Mouse (Mus musculus) hindbrain, embryonic 12.5 days (tissue): Measurements from ENCODE around the gene March11. TPM values are rescaled to one million over a fixed set of nuclear protein-coding genes. Genes with fewer than 3 reads are reported as not detected.
A peak's percentile ranks its signal among the peaks of the same experiment; 100 is the strongest.

Source experiments
- ATAC-seq: fragments of 200-750 bp; cut with Nextera tagmentation; 2 replicates; pipeline ENCODE4 v1.8.0; 2017; ENCODE audit warnings: moderate TSS enrichment; ENCODE audit not compliant: low FRiP score
- H3K27ac ChIP-seq: fragments of 300-500 bp; sonication (generic); 2 replicates; pipeline ENCODE4 v1.5.1; 2016; ENCODE audit warnings: mild to moderate bottlenecking
- H3K27me3 ChIP-seq: fragments of 300-500 bp; sonication (generic); 2 replicates; pipeline ENCODE4 v1.6.1; 2016; ENCODE audit warnings: mild to moderate bottlenecking
- H3K36me3 ChIP-seq: fragments of 300-500 bp; sonication (generic); 2 replicates; pipeline ENCODE4 v1.6.1; 2016; ENCODE audit warnings: mild to moderate bottlenecking
- H3K4me1 ChIP-seq: fragments of 300-500 bp; sonication (generic); 2 replicates; pipeline ENCODE4 v1.6.1; 2016
- H3K4me2 ChIP-seq: fragments of 300-500 bp; sonication (generic); replicated peaks from 2 replicates; pipeline ENCODE4 v1.6.1; 2016; ENCODE audit warnings: mild to moderate bottlenecking
- H3K4me3 ChIP-seq: fragments of 300-500 bp; sonication (generic); 2 replicates; pipeline ENCODE4 v1.5.1; 2016; ENCODE audit warnings: mild to moderate bottlenecking
- H3K9ac ChIP-seq: fragments of 300-500 bp; sonication (generic); 2 replicates; pipeline ENCODE4 v1.6.1; 2016; ENCODE audit warnings: mild to moderate bottlenecking, moderate library complexity
- H3K9me3 ChIP-seq: fragments of 300-500 bp; sonication (generic); replicated peaks from 2 replicates; pipeline ENCODE4 v1.6.1; 2016; ENCODE audit warnings: mild to moderate bottlenecking
- WGBS: fragments of 180-500 bp; shearing (Covaris S2); methylation state at CpG from one replicate; pipeline ENCODE4 v1.1.7; 2016; 5-methylcytosine and 5-hydroxymethylcytosine counted together
- polyA plus RNA-seq: library from polyadenylated mRNA; unstranded; fragments of >200 nt; fragmentation: Nextera tagmentation; extraction: Ambion mirVana; gene quantifications from 2 replicates; pipeline ENCODE4 v1.2.1, GENCODE M21; 2016

March11 gene
- polyA plus RNA-seq, 1 experiment from 2014 or later, result 3.3 TPM

DNA sequence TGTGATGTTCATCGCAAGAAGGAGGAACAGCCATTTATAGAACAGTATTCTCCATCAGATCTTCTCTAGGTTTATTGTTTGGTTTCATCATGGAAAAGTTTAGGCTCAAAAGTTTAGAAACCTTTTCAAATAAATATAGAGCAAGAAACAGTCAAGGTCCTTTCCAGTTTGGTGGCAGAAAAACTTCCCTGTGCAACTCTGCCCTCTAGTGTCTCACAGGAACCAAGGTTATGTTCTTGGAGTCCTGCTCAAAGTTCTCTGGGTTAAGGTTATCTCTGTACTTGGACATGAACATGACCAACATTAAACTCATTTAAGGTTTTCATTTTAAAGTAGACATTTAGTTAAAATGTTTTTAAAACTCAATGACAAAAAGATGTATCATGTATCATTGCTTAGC is 18.3 kb downstream of the March11 start:
- H3K27me3 ChIP-seq, result no peaks in the 10 kb centered on the region
- H3K36me3 ChIP-seq, result no peaks in the 10 kb centered on the region
- 79% methylated on average over 1 of the region's 1 CpGs for WGBS
- H3K4me1 ChIP-seq, result no peaks in the 10 kb centered on the region
- H3K9me3 ChIP-seq, result no peaks in the 10 kb centered on the region
- ATAC-seq, result no peak
- H3K4me3 ChIP-seq, result no peak overlapping the region
- no peak overlapping the region for H3K27ac ChIP-seq
- no peak overlapping the region for H3K9ac ChIP-seq
- no peak overlapping the region for H3K4me2 ChIP-seq

GRCm38 (mm10) chr15:26335791-26336190 is 26.9 kb downstream of the March11 start:
- no peak overlapping the region for H3K4me3 ChIP-seq
- H3K27me3 ChIP-seq, result no peaks in the 10 kb centered on the region
- no peak for ATAC-seq
- no peaks in the 10 kb centered on the region for H3K4me1 ChIP-seq
- 81% methylated on average over 3 of the region's 3 CpGs for WGBS
- no peak overlapping the region for H3K27ac ChIP-seq
- no peak overlapping the region for H3K9ac ChIP-seq
- no peaks in the 10 kb centered on the region for H3K36me3 ChIP-seq
- H3K9me3 ChIP-seq, result no peaks in the 10 kb centered on the region
- no peak overlapping the region for H3K4me2 ChIP-seq

- H3K9ac ChIP-seq, result no peak overlapping the region
- H3K27ac ChIP-seq, result no peak overlapping the region
- no peaks in the 10 kb centered on the region for H3K9me3 ChIP-seq
- no peak for ATAC-seq
- H3K4me2 ChIP-seq, result no peak overlapping the region
- no peaks in the 10 kb centered on the region for H3K4me1 ChIP-seq
- H3K36me3 ChIP-seq, result no peaks in the 10 kb centered on the region
- no peak overlapping the region for H3K4me3 ChIP-seq
- no peaks in the 10 kb centered on the region for H3K27me3 ChIP-seq
- 84% methylated on average over 2 of the region's 2 CpGs for WGBS
Measured at GRCm38 (mm10) chr15:26337775-26338174, 28.9 kb downstream of the March11 start.

- no peaks in the 10 kb centered on the region for H3K36me3 ChIP-seq
- H3K27ac ChIP-seq, result no peak overlapping the region
- no peaks in the 10 kb centered on the region for H3K4me1 ChIP-seq
- ATAC-seq, result no peak
- 96% methylated on average over 4 of the region's 4 CpGs for WGBS
- H3K9me3 ChIP-seq, result no peaks in the 10 kb centered on the region
- H3K4me3 ChIP-seq, result no peak overlapping the region
- H3K27me3 ChIP-seq, result no peaks in the 10 kb centered on the region
- H3K4me2 ChIP-seq, result no peak overlapping the region
- no peak overlapping the region for H3K9ac ChIP-seq
Measured at GRCm38 (mm10) chr15:26338343-26338742, 29.5 kb downstream of the March11 start.

DNA sequence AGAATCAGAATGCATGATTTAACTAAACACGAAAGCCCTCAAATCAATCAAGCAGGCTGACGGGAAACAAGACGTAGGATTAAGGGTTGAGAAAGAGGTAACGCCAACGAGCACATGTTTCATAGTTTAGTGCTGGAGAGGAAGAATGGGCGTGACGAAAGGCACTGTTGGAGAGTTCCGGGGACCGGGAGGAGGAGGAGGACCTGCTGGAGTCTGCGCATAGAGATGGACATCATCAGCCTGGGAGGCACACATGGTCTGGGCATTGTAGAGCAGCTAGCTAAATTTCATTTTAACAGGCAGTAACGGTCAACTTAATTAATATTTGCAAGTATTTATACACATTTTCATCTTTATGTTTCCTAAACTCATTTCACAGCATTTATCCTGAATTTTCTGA is 31.6 kb downstream of the March11 start:
- no peak overlapping the region for H3K4me3 ChIP-seq
- no peak overlapping the region for H3K27ac ChIP-seq
- H3K9ac ChIP-seq, result no peak overlapping the region
- no peaks in the 10 kb centered on the region for H3K4me1 ChIP-seq
- no peak for ATAC-seq
- H3K36me3 ChIP-seq, result no peaks in the 10 kb centered on the region
- no peaks in the 10 kb centered on the region for H3K9me3 ChIP-seq
- H3K4me2 ChIP-seq, result no peak overlapping the region
- WGBS, result 66% methylated on average over 11 of the region's 11 CpGs
- H3K27me3 ChIP-seq, result no peaks in the 10 kb centered on the region

DNA sequence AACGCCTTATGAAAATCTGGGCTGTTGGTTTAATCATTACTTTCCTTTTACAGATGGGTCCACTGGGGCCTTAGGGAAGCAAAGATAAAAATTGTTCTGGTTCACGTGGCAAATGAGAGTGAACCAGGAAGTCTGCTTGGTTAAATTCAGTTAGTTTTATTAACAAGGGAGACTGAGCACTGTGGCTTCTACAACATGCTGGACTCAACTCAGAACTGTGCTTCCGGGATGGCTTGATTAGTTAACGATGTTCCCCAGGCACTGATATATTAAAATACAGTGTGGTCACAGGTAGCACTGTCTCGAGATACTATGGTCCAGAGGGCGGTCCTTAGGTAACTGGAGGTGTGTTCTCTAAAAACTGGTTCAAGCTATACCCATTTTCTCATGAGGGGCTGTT is 32.1 kb downstream of the March11 start:
- H3K9ac ChIP-seq, result no peak overlapping the region

DNA sequence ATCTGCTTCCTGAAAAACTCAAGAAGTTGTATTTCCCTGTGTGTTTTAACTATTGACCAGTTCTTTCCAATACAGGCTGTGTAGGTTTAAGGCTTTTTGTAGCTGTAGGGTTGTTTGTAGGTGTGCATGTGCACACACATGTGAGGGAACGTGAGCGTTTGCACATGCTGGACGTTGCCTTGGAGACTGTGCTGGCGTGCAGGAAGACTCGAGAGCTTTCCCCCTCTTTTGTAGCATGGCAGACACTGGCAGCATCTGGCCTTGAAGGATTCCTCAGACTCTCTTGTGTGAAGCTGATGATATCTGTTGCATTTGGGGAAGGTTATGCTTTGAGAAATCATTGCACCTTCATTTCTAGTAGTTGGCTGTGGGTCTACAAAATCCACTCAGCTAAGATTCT is 35.5 kb downstream of the March11 start:
- Histone ChIP-seq H3K4me2 (no peak overlapping the region), H3K27ac (no peak overlapping the region), H3K9ac (no peak overlapping the region), H3K4me3 (no peak overlapping the region), H3K4me1 (no peaks in the 10 kb centered on the region), H3K9me3 (no peaks in the 10 kb centered on the region), H3K36me3 (no peaks in the 10 kb centered on the region), H3K27me3 (no peaks in the 10 kb centered on the region)
- 81% methylated on average over 5 of the region's 5 CpGs for WGBS
- ATAC-seq, result no peak

More for the DNA sequence above, 32.1 kb downstream of the March11 start:
- H3K27me3 ChIP-seq, result no peaks in the 10 kb centered on the region
- 85% methylated on average over 6 of the region's 6 CpGs for WGBS
- no peaks in the 10 kb centered on the region for H3K4me1 ChIP-seq
- no peak overlapping the region for H3K27ac ChIP-seq
- H3K4me3 ChIP-seq, result no peak overlapping the region
- no peak for ATAC-seq
- no peak overlapping the region for H3K4me2 ChIP-seq
- no peaks in the 10 kb centered on the region for H3K9me3 ChIP-seq
- H3K36me3 ChIP-seq, result no peaks in the 10 kb centered on the region

- no peak overlapping the region for H3K4me2 ChIP-seq
- H3K27ac ChIP-seq, result no peak overlapping the region
- no peak overlapping the region for H3K9ac ChIP-seq
- no peaks in the 10 kb centered on the region for H3K27me3 ChIP-seq
- no peaks in the 10 kb centered on the region for H3K4me1 ChIP-seq
- H3K4me3 ChIP-seq, result no peak overlapping the region
- no peak for ATAC-seq
- H3K9me3 ChIP-seq, result no peaks in the 10 kb centered on the region
- no peaks in the 10 kb centered on the region for H3K36me3 ChIP-seq
Measured at GRCm38 (mm10) chr15:26353656-26354055, 44.8 kb downstream of the March11 start.

- no peak overlapping the region for H3K4me3 ChIP-seq
- ATAC-seq, result peak; percentile 65
- H3K4me2 ChIP-seq, result peak overlapping the region; percentile 21; the same call in 1 of the 2 replicates
- H3K27ac ChIP-seq, result peak overlapping the region; percentile 44
- H3K27me3 ChIP-seq, result no peaks in the 10 kb centered on the region
- WGBS, result 23% methylated on average over 7 of the region's 7 CpGs
- H3K9me3 ChIP-seq, result no peaks in the 10 kb centered on the region
- H3K9ac ChIP-seq, result no peak overlapping the region
- H3K4me1 ChIP-seq, result peaks cover 7% of the 10 kb centered on the region; the same call in 1 of the 2 replicates
- no peaks in the 10 kb centered on the region for H3K36me3 ChIP-seq
Measured at GRCm38 (mm10) chr15:26365344-26365743, 56.5 kb downstream of the March11 start.

- H3K9me3 ChIP-seq, result no peaks in the 10 kb centered on the region
- no peak overlapping the region for H3K9ac ChIP-seq
- H3K27me3 ChIP-seq, result no peaks in the 10 kb centered on the region
- H3K4me3 ChIP-seq, result no peak overlapping the region
- H3K4me2 ChIP-seq, result no peak overlapping the region
- no peak overlapping the region for H3K27ac ChIP-seq
- 86% methylated on average over 5 of the region's 5 CpGs for WGBS
- peaks cover 7% of the 10 kb centered on the region; the same call in 1 of the 2 replicates for H3K4me1 ChIP-seq
- ATAC-seq, result no peak
- H3K36me3 ChIP-seq, result no peaks in the 10 kb centered on the region
Measured at GRCm38 (mm10) chr15:26366511-26366910, 57.7 kb downstream of the March11 start.

DNA sequence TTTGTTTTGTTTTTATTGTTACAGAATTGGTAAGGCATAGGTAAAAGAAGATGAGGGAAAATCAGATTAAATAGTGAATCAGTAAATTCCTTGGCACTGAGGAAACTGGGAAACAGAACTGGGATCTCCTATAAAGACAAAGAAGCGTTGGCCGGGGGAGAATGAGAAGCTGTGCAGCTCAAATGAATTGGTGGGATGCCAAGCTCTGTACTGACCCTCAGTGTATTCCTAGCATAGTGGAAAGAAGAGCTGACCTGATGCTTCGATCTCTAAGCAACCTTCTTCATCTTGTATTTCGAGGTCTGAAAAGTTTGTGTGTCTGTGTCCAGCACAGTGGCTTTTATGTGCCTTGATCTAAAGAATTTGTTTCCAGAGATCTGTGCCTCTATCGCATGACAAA is 64.9 kb downstream of the March11 start:
- Histone ChIP-seq H3K4me2 (no peak overlapping the region), H3K4me1 (no peaks in the 10 kb centered on the region), H3K36me3 (no peaks in the 10 kb centered on the region), H3K9me3 (no peaks in the 10 kb centered on the region), H3K9ac (no peak overlapping the region), H3K4me3 (no peak overlapping the region), H3K27me3 (no peaks in the 10 kb centered on the region), H3K27ac (no peak overlapping the region)
- WGBS, result 92% methylated on average over 5 of the region's 5 CpGs
- ATAC-seq, result no peak

DNA sequence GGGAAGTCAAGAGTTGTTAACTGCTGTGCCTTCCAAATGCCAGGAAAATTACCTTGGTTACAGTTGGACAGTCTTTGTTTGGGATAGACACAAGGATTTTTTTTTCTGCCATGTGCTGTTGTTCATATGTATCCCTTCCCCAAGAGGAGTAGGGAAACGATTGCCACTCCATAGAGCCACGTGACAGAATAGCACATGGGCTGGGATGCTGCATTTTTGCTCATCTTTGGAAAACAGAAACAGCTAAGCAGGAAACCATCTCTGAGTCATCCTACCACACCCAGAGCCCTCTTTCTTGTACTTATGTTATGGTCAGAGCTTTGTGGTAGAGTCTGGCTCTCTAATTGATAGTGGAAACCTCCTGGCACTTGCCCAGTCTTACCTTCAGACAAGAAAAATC is 65.4 kb downstream of the March11 start:
- Histone ChIP-seq H3K36me3 (no peaks in the 10 kb centered on the region), H3K9me3 (no peaks in the 10 kb centered on the region), H3K9ac (no peak overlapping the region), H3K27ac (no peak overlapping the region), H3K4me3 (no peak overlapping the region), H3K4me2 (no peak overlapping the region), H3K4me1 (no peaks in the 10 kb centered on the region), H3K27me3 (no peaks in the 10 kb centered on the region)
- WGBS, result 83% methylated on average over 2 of the region's 2 CpGs
- ATAC-seq, result no peak

DNA sequence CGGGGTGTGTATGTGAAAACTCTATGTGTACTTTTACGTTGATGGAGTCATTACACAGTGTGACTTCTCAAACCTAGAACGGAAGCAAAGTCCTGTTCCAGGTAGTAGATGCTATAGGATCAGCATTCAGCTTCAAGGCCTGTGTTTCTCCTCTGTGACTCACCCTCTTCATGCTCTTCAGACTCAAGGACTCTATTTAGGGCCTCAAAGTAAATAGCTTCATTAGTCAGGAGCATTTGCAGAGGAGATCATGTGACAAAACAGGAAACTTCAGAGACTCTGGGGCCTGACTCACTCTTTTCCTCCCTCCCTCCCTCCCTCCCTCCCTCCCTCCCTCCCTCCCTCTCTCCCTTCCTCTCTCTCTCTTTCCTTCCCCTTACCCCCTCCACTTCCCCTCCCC is 66.1 kb downstream of the March11 start:
- no peak for ATAC-seq
- H3K4me2 ChIP-seq, result no peak overlapping the region
- WGBS, result 91% methylated on average over 3 of the region's 3 CpGs
- H3K4me3 ChIP-seq, result no peak overlapping the region
- H3K9me3 ChIP-seq, result no peaks in the 10 kb centered on the region
- no peaks in the 10 kb centered on the region for H3K27me3 ChIP-seq
- H3K27ac ChIP-seq, result no peak overlapping the region
- no peaks in the 10 kb centered on the region for H3K4me1 ChIP-seq
- no peaks in the 10 kb centered on the region for H3K36me3 ChIP-seq
- H3K9ac ChIP-seq, result no peak overlapping the region

- Histone ChIP-seq H3K4me1 (no peaks in the 10 kb centered on the region), H3K27ac (no peak overlapping the region), H3K4me2 (no peak overlapping the region), H3K4me3 (no peak overlapping the region), H3K36me3 (no peaks in the 10 kb centered on the region), H3K9me3 (no peaks in the 10 kb centered on the region), H3K27me3 (no peaks in the 10 kb centered on the region), H3K9ac (no peak overlapping the region)
- no peak for ATAC-seq
- WGBS, result 60% methylated on average over 2 of the region's 2 CpGs
Measured at GRCm38 (mm10) chr15:26377355-26377754, 68.5 kb downstream of the March11 start.
